8 mouse cellular contexts compared by ENCODE assay signal in the genomic region with DNA sequence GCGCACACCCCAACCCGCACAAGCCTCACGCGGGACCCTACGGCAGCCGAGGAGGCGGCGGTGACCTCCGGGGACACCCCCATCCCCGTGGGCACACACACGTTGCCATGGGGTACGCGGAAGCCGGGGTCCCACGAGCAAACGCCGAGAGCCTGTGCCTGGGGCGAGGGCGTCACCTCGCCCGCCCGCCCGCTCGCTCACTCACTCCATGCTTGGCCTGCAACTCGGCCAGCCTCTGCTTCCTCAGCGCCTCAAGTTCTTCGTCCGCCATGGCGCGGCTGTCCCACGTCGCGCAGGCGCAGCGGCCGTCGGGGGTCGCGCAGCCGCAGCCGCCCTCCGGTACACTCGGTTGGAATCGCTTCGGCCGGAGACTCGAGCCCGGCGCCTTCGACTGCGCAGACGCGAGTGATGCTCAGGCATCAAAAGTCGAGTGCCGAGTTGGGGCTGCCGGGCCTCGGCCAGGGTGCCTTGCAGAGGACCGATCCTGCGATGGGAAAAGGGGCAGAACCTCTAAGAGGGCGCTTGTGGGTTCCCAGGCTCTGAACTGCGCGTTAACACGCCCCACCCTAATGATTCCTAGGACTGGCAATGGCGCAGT. TPM values are rescaled to one million over a fixed set of nuclear protein-coding genes. Genes with fewer than 3 reads are reported as not detected.
DNase-seq lines count a peak whose midpoint lies in the region; ATAC-seq and TF ChIP-seq lines count a peak whose summit lies in the region.

A gene (minus strand): TSS at position 421 of the 598 bp plus-strand sequence.

- H3K4me3 ChIP-seq in embryonic facial prominence, embryonic 13.5 days = peak within 1 kb of the TSS; percentile 92
- H3K4me3 ChIP-seq in kidney, adult 2 months (ENCODE audit: insufficient read depth, low read depth, low read length) = peak within 1 kb of the TSS; percentile 87
- peak within 1 kb of the TSS; percentile 98 for H3K4me3 ChIP-seq in limb, embryonic 12.5 days (replicated peaks)
- H3K4me3 ChIP-seq in midbrain, embryonic 15.5 days = peak within 1 kb of the TSS; percentile 86
- H3K4me3 ChIP-seq in spleen, adult 2 months (ENCODE audit: extremely low read depth, insufficient read depth, insufficient read length) = peak within 1 kb of the TSS; percentile 81

- no peak for TF ChIP-seq POLR2A in kidney, adult 2 months (IDR thresholded peaks at IDR 0.05; ENCODE audit: low read depth, low read length)
- TF ChIP-seq POLR2A in spleen, adult 2 months (IDR thresholded peaks at IDR 0.05; ENCODE audit: low read depth, low read length) = no peak; the same call in 1 of the 2 replicates

- H3K9me3 ChIP-seq in embryonic facial prominence, embryonic 13.5 days = no peaks in the 10 kb centered on the region
- H3K9me3 ChIP-seq in limb, embryonic 12.5 days = no peaks in the 10 kb centered on the region
- H3K9me3 ChIP-seq in midbrain, embryonic 15.5 days = no peaks in the 10 kb centered on the region

- peak; percentile 91 for DNase-seq in 3134 (ENCODE audit: extremely low read depth, insufficient read length, low spot score)
- DNase-seq in adrenal gland, postnatal 36 days = peak; percentile 98
- peak; percentile 97 to 99 for DNase-seq in heart, adult 18-20 months
- peak; percentile 98 for DNase-seq in kidney, adult 2 months
- DNase-seq in spleen, adult 2 months (ENCODE audit: low read depth in 1 of 2, low spot score in 2 of 2) = peak; percentile 89 to 95

- no peaks in the 10 kb centered on the region for H3K27me3 ChIP-seq in embryonic facial prominence, embryonic 13.5 days
- H3K27me3 ChIP-seq in kidney, adult 2 months (replicated peaks; ENCODE audit: control insufficient read depth, insufficient read depth, low read length) = no peaks in the 10 kb centered on the region
- no peaks in the 10 kb centered on the region for H3K27me3 ChIP-seq in limb, embryonic 12.5 days
- no peaks in the 10 kb centered on the region for H3K27me3 ChIP-seq in midbrain, embryonic 15.5 days (replicated peaks)
- no peaks in the 10 kb centered on the region for H3K27me3 ChIP-seq in spleen, adult 2 months (ENCODE audit: control insufficient read depth, insufficient read depth, low read length)

- peak within 1 kb of the TSS; percentile 95 for H3K9ac ChIP-seq in embryonic facial prominence, embryonic 13.5 days
- H3K9ac ChIP-seq in limb, embryonic 12.5 days (replicated peaks) = peak within 1 kb of the TSS; percentile 93
- peak within 1 kb of the TSS; percentile 97 for H3K9ac ChIP-seq in midbrain, embryonic 15.5 days

- no peak for TF ChIP-seq CTCF in kidney, adult 2 months (conservative IDR thresholded peaks at IDR 0.05; ENCODE audit: insufficient read depth, insufficient read length, low read depth, low read length)
- no peak for TF ChIP-seq CTCF in spleen, adult 2 months (IDR thresholded peaks at IDR 0.05; ENCODE audit: extremely low read depth, insufficient read depth, insufficient read length, insufficient replicate concordance)

- H3K27ac ChIP-seq in embryonic facial prominence, embryonic 13.5 days = peak within 1 kb of the TSS; percentile 86
- H3K27ac ChIP-seq in kidney, adult 2 months (ENCODE audit: insufficient read depth, low read depth, low read length) = no peak within 1 kb of the TSS
- H3K27ac ChIP-seq in limb, embryonic 12.5 days = peak within 1 kb of the TSS; percentile 80
- H3K27ac ChIP-seq in midbrain, embryonic 15.5 days = peak within 1 kb of the TSS; percentile 86
- H3K27ac ChIP-seq in spleen, adult 2 months (ENCODE audit: insufficient read depth, low read length) = peak within 1 kb of the TSS; percentile 52; the same call in 1 of the 2 replicates

- under 1% methylated on average over 64 of the region's 64 CpGs for WGBS in embryonic facial prominence, embryonic 13.5 days
- under 1% methylated on average over 64 of the region's 64 CpGs for WGBS in kidney, adult 2 months
- WGBS in limb, embryonic 12.5 days = 1% methylated on average over 64 of the region's 64 CpGs
- under 1% methylated on average over 64 of the region's 64 CpGs for WGBS in midbrain, embryonic 15.5 days
- WGBS in spleen, adult 2 months = under 1% methylated on average over 55 of the region's 64 CpGs

- peak; percentile 90 for ATAC-seq in embryonic facial prominence, embryonic 13.5 days (ENCODE audit: insufficient number of reproducible peaks, insufficient read depth, low FRiP score, low TSS enrichment, low read depth)
- peak; percentile 87 for ATAC-seq in limb, embryonic 12.5 days (ENCODE audit: insufficient number of reproducible peaks, insufficient read depth, low FRiP score, low TSS enrichment, low read depth)
- ATAC-seq in midbrain, embryonic 15.5 days (replicated peaks) = peak; percentile 94

- peaks cover 4% of the 10 kb centered on the region; the same call in 1 of the 2 replicates for H3K4me1 ChIP-seq in embryonic facial prominence, embryonic 13.5 days
- H3K4me1 ChIP-seq in kidney, adult 2 months (ENCODE audit: control insufficient read depth, insufficient read depth, low read length) = no peaks in the 10 kb centered on the region
- H3K4me1 ChIP-seq in limb, embryonic 12.5 days (replicated peaks) = no peaks in the 10 kb centered on the region
- peaks cover 14% of the 10 kb centered on the region for H3K4me1 ChIP-seq in midbrain, embryonic 15.5 days
- peaks cover 3% of the 10 kb centered on the region; the same call in 1 of the 2 replicates for H3K4me1 ChIP-seq in spleen, adult 2 months (ENCODE audit: control insufficient read depth, insufficient read depth, insufficient read length)

- peak within 1 kb of the TSS; percentile 63 for H3K4me2 ChIP-seq in embryonic facial prominence, embryonic 13.5 days
- H3K4me2 ChIP-seq in limb, embryonic 12.5 days = peak within 1 kb of the TSS; percentile 63
- peak within 1 kb of the TSS; percentile 68 for H3K4me2 ChIP-seq in midbrain, embryonic 15.5 days

- peaks cover 35% of the 10 kb centered on the region for H3K36me3 ChIP-seq in embryonic facial prominence, embryonic 13.5 days
- H3K36me3 ChIP-seq in kidney, adult 2 months (ENCODE audit: control insufficient read depth, insufficient read depth, low read length) = no peaks in the 10 kb centered on the region
- H3K36me3 ChIP-seq in limb, embryonic 12.5 days = peaks cover 36% of the 10 kb centered on the region
- H3K36me3 ChIP-seq in midbrain, embryonic 15.5 days (replicated peaks) = peaks cover 30% of the 10 kb centered on the region; the same call in 1 of the 2 replicates
- H3K36me3 ChIP-seq in spleen, adult 2 months (ENCODE audit: control insufficient read depth, insufficient read depth, low read length) = peaks cover 12% of the 10 kb centered on the region

RNA-seq across cellular contexts. Expression of the gene that starts here (rescaled TPM):
- 10 to 100 TPM; 70.3 to 90.1 TPM for total RNA-seq in adrenal gland, postnatal 36 days (2021)
- 289 and 328 TPM in 2 replicates for polyA plus RNA-seq in embryonic facial prominence, embryonic 13.5 days (2015; fragmentation: Nextera tagmentation; extraction: Ambion mirVana)
- 100 to 1,000 TPM; 112 to 114 TPM for total RNA-seq in heart, adult 18-20 months (2021)
- 56.9 and 57.4 TPM in 2 replicates for polyA plus RNA-seq in kidney, adult 2 months (2012; rRNA removed)
- polyA plus RNA-seq in limb, embryonic 12.5 days (2016; fragmentation: Nextera tagmentation; extraction: Ambion mirVana) = 327 and 339 TPM in 2 replicates
- 235 and 241 TPM in 2 replicates for polyA plus RNA-seq in midbrain, embryonic 15.5 days (2015; fragmentation: Nextera tagmentation; extraction: Ambion mirVana)
- 32.6 and 33.8 TPM in 2 replicates for polyA plus RNA-seq in spleen, adult 2 months (2012; rRNA removed)
